Mouse (Mus musculus) spleen, postnatal 10 days (tissue): Measurements from ENCODE around the gene Rtp2.

Experiments used
- DNase-seq, 2 experiments: peaks; one replicate each; pipeline ENCODE4 v3.0.0; 2021 to 2022; ENCODE audit warnings: low spot score in 2 of 2

Gene Rtp2

DNA sequence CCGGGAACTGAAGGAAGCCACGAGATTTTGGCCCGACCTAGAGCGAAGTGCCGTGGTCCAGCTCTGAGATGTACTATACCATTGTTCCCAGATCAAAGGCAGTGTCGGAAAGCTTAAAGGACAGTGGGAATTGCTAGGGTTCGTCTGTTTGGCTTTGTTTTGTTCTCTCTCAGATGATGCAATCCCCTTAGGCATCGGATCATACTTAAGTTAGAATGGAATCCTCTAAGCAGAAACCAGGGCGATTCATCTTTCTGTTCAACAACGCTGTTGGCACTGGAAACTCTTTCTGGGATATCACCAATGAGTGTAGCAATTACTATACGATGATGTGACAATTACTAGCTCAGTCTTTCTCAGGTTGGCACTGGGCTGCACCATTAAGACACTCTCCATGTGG lies at the start of gene Rtp2:
Gene Rtp2 (minus strand): TSS at position 101 of the 400 bp plus-strand sequence.
- DNase-seq: no peak

GRCm38 (mm10) chr16:23980991-23981720 lies 49.0 kb upstream of the Rtp2 start:
- peak in 1 of 2 experiments; percentile 16 for DNase-seq

DNA sequence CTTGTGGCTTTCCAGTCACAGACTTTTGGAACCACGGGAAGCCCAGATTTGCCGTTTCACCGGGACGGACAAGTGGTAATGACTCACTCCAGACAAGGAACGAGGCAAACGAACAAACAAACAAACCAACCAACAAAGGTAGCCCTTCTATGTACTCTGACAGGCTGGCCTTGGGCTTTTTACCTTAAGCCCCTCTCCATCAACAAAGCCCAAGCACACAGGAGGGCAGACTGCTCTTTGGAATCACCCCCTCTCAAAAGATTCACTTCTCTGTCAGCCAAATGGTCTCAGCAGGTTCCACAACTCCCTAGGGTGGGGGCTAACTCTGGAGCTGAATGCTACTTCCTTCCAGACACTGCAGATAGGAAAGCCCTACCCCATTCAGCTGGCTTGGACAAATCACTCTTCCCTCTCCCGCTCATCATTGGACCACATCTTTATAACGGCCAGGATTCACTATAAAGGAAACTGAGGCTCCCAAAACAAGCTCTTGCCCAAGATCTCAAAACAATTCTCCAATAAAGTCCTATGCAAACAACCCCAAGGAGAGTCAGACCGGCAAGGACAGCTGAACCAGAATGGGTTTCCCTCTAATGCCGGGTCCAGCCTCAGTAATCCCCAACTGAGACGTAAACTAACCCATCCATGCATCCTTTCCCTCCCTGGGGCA lies 48.1 kb upstream of the Rtp2 start:
- no peak for DNase-seq

- DNase-seq: no peak
These were observed 47.3 kb upstream of the Rtp2 start for GRCm38 (mm10) chr16:23979446-23979845.

DNA sequence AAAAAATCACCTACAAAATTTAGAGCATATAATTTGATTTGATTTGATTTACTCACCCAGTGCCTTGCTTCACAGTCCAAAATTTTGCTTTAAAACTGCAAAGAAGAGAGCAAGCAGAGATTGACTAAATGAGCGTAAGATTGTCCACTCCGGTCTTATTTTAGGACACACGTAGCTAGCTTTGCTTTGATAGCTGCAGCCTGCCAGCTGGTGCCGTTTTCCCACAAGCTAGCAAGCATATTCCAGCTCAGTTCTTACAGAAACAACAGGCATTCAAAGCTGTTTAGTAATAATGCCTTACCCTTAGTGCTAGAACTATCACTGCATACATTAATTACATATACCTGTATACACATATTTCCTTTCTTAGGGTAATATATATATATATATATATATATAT lies 46.3 kb upstream of the Rtp2 start:
- DNase-seq: no peak

DNA sequence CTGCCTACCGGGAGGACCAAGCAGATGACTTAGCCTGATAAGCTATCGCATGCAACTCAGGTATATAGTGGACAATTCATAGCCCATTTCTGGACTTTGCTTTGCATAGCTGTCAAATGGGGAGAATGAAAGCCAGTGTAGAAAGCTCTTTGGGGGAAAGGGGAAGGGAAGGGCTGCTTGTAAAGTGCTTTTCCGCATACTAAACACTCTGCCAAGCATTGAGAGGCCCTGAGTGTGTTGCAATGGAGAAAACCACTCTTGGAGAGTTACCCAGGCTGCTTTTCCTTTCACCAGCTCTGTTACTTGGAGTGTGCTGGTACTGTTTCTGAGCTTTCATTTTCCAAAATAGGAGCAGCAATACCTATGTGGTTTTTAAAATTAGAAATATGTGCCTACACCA lies 45.5 kb upstream of the Rtp2 start:
- no peak for DNase-seq

DNA sequence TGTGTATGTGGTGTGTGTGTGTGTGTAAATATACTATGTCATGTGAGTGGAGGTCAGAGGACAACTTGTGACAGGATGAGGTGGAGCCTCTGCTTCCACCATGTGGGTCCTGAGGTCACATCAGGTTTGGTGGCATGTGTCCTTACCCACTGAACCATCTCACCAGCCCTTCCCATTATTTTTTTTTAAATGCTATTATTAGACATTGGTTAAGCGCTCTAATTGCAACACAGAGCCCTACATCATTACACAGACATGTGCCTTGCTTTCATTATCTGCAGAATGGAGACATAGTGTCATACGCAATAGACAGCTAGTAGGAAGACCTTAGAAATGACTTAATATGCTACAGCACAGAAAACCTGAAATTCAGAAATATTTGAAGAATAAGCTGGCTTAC lies 44.0 kb upstream of the Rtp2 start:
- DNase-seq: no peak

GRCm38 (mm10) chr16:23973635-23974367 lies 41.6 kb upstream of the Rtp2 start:
- DNase-seq: no peak

- DNase-seq: no peak
These were observed 40.7 kb upstream of the Rtp2 start for GRCm38 (mm10) chr16:23972901-23973300.

GRCm38 (mm10) chr16:23972126-23972740 lies 40.0 kb upstream of the Rtp2 start:
- no peak for DNase-seq

DNA sequence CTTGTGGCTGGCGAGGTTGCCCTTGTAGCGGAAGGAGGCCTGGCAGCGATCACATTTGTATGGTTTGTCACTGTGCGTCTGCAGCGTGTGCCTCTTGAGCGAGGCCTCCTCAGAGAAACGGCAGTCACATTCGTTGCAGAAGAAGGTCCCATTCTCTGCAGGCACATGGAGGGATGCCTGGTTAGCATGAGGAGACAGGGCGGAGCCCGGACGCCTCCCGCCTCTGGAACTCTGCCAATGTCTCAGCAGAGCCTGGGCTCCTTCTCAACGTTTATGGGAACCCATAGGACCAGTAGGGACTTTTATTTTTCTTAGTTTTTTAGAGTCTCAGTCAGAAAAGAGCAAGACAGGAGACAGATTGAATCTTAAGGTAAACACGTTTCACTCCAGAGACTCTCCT lies 37.7 kb upstream of the Rtp2 start:
- DNase-seq: no peak

GRCm38 (mm10) chr16:23968888-23969287 lies 36.7 kb upstream of the Rtp2 start:
- DNase-seq: no peak

- DNase-seq: peak in 1 of 2 experiments; percentile 34
These were observed 35.1 kb upstream of the Rtp2 start for GRCm38 (mm10) chr16:23967301-23967700.

DNA sequence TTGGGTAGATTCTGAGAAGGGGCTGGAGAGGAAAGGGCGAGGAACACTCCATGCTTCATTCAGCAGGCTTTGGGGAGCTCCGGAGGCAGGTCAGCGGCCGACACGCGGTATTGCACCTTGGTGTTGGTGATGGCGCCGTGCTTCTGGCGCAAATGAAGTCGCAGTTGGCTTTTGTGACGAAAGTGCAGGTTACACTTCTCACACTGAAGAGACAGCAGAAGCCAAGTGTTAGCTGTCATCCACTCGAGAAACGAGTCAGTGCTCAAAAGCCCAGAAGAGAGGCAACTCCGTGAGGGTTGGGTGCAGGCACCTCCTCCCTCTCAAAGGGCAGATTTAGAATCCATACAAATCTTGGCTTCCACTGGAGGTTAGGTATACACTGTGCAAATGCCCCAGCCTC lies 33.9 kb upstream of the Rtp2 start:
- no peak for DNase-seq

DNA sequence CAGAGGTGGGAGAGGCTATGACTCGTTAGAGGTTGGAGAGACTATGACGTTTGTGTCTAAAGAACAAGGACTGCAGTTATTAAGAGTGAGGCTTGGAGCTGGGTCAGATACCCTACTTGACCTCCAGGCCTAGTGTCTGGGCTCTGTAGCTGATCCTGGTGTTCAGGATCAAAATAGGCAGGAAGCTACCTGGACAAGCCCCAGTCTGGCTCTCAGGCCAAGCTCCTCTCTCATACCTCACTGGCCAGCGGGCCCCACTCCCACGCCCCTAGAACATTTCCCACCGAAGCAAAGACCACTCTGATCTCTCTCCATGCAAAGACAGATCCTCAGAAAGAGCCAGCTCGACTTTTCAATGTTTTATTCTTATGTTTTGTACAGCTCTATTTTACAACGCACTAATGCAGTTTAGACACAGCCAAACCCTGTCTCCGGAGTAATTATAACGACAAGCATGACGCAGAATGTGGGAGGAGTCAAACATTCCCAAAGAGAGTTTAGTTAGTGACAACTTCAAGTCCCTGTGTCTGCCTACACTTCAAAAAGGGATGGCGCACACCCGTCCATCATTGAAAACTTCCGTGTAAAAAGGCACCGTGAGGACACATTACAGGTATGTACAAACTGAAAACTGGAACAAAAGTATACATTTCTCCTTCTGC lies 32.6 kb upstream of the Rtp2 start:
- no peak for DNase-seq

GRCm38 (mm10) chr16:23963896-23964668 lies 31.9 kb upstream of the Rtp2 start:
- DNase-seq: no peak

DNA sequence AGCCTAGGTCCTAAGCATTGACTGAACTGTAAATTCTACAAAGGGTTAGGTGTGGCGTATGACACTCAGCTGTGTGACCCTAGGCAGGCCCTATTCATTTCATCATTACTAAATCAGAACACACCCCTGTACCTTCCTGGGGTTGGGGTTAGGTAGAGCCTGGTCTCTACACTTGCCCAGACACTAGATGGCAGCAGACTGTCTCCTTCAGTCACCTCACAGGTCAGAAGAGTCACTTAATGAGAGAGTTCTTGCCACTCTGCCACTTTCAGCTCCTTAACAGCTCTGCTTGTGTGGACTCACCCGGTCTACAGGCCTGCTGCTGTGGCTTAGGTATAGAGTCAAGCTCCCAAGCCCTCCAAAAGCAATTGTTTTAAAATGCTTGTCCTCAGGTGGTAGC lies 30.2 kb upstream of the Rtp2 start:
- peak in 1 of 2 experiments; percentile 30 for DNase-seq

- DNase-seq: no peak
These were observed 26.7 kb upstream of the Rtp2 start for GRCm38 (mm10) chr16:23958938-23959337.

GRCm38 (mm10) chr16:23953959-23954260 lies 21.7 kb upstream of the Rtp2 start:
- no peak for DNase-seq

GRCm38 (mm10) chr16:23953189-23953958 lies 21.2 kb upstream of the Rtp2 start:
- DNase-seq: peak; percentile 24 to 59
